Mouse (Mus musculus): ENCODE data around the gene Gm20388. TPM values are rescaled to one million over a fixed set of nuclear protein-coding genes. Genes with fewer than 3 reads are reported as not detected.
A peak's percentile ranks its signal among the peaks of the same experiment; 100 is the strongest.

Gm20388 gene
- polyA plus RNA-seq, 1 experiment from 2014 or later, result not detected

DNA sequence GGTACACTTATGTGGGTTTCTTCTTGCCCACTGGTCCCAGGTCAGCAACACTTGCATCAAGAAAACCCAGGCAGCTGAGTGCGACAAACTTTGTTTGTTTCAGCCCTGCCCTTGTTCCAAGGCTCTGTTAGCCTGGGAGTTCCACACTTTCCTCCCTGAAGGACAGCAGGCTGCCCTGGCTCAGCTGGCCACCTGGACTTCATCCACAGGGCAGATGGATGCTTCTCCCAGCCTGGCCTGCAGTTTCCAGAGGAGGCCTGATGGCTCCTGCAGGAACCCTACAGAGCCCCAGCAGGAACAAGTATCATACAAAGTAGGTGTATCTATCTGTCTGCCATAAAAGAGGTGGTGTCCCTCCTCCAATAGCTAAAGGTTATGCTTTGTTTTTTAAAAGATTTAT, 2530.7 kb downstream of the Gm20388 start:
- H3K4me3 ChIP-seq, result no peak overlapping the region
- 0 out of 2 replicates have a peak, but pooled peaks cover 3% of the 10 kb centered on the region for H3K27me3 ChIP-seq (replicated peaks)
- no peak overlapping the region for H3K4me2 ChIP-seq
- H3K9ac ChIP-seq, result no peak overlapping the region
- peaks cover 20% of the 10 kb centered on the region for H3K36me3 ChIP-seq
- H3K9me3 ChIP-seq (replicated peaks), result no peaks in the 10 kb centered on the region
- H3K27ac ChIP-seq, result no peak overlapping the region
- peaks cover 44% of the 10 kb centered on the region for H3K4me1 ChIP-seq
- ATAC-seq, result no peak
- 81% methylated on average over 1 of the region's 1 CpGs for WGBS (ENCODE audit: insufficient replicate concordance)

DNA sequence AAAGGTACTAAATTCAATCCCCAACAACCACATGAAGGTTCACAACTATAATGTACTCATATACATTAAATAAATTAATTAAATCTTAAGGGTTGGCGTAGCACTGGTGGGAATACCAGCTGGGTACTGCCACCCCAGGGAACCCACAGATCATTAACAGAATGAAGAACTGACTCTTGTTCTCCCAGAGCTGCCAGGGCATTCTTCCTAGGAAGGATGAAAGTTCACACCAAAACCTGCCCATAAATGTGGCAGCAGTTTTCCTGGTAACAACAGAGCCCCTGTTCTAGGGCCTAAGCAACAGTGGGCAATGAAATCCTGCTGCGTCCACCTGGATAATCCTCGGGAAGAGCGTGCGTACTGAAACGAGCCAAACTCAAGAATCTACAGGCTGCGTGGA, 2531.7 kb downstream of the Gm20388 start:
- Histone ChIP-seq H3K4me2 (peak overlapping the region; percentile 95), H3K9ac (peak overlapping the region; percentile 71), H3K9me3 (replicated peaks) (no peaks in the 10 kb centered on the region), H3K4me3 (peak overlapping the region; percentile 71), H3K36me3 (peaks cover 10% of the 10 kb centered on the region), H3K27ac (0 out of 2 replicates have a peak overlapping the region, but pooled peaks have one; percentile 69), H3K4me1 (peaks cover 44% of the 10 kb centered on the region), H3K27me3 (replicated peaks) (peaks cover 13% of the 10 kb centered on the region; the same call in 1 of the 2 replicates)
- WGBS (ENCODE audit: insufficient replicate concordance), result 49% methylated on average over 7 of the region's 7 CpGs
- no peak for ATAC-seq

DNA sequence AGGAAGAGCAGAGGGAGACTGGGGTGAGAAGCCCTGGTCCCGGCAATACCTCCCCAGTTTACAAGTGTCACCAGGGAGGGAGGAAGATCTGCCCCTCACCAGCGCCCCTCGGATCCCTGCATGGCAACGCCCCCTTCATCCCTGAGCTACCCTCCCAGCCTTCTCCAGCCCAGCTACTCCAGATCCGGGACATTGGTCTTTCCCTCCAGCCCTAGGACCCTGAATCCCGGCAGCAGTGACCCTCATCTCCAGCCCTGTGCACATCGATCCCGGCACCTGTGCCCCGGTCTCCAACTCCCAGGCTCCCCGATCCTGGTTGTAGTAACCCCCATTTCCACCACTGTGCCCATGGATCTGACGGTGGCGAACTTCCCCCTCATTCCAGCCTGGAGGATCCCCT, 2532.1 kb downstream of the Gm20388 start:
- Histone ChIP-seq H3K36me3 (peaks cover 8% of the 10 kb centered on the region), H3K9me3 (replicated peaks) (no peaks in the 10 kb centered on the region), H3K4me1 (peaks cover 41% of the 10 kb centered on the region), H3K4me3 (peak overlapping the region; percentile 71), H3K27me3 (replicated peaks) (peaks cover 17% of the 10 kb centered on the region), H3K9ac (peak overlapping the region; percentile 71), H3K27ac (peak overlapping the region; percentile 69), H3K4me2 (peak overlapping the region; percentile 95)
- peak; percentile 0; the same call in 1 of the 2 replicates for ATAC-seq
- WGBS (ENCODE audit: insufficient replicate concordance), result 2% methylated on average over 12 of the region's 12 CpGs

DNA sequence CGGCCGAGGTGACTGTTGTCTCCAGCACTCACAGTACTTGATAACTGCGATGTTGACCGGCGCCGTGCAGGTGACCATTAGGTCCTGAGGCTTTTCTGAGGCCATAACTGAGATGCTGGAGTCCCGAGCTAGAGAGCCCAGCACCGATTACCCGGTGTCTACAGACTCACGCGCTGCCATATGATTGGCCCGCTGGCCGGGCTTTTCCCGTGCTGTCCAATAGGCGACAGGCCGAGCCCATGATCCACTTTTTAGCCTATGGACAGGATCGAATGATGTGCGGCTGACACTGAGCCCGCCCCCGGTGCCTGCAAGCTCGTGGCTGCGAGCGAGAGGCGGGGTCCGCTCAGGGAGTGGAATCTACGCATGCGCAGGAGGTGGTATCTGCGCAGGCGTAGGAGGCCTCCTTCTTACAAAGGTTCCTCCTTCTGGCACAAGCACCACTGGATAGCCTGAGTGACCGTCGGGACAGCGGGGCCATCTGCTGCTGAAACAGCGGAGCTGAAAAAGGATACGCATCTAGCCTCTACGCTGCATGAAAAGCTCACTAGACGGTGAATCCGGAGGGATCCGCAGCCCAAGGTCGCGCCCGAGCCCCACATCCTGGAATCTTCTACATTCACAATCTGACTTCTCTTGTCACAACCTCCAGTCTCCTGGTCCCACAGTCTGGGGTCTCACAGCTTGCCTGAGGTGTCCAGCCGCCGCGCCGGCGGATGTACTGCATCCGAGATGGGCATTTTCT, 2532.8 kb downstream of the Gm20388 start, which contains the start of gene Mvd:
Mvd (minus strand) TSS at position 161 of the 745 bp plus-strand sequence.
- under 1% methylated on average over 47 of the region's 47 CpGs for WGBS (ENCODE audit: insufficient replicate concordance)
- Histone ChIP-seq H3K27ac (peak within 1 kb of the TSS; percentile 81), H3K4me2 (peak within 1 kb of the TSS; percentile 95)

DNA sequence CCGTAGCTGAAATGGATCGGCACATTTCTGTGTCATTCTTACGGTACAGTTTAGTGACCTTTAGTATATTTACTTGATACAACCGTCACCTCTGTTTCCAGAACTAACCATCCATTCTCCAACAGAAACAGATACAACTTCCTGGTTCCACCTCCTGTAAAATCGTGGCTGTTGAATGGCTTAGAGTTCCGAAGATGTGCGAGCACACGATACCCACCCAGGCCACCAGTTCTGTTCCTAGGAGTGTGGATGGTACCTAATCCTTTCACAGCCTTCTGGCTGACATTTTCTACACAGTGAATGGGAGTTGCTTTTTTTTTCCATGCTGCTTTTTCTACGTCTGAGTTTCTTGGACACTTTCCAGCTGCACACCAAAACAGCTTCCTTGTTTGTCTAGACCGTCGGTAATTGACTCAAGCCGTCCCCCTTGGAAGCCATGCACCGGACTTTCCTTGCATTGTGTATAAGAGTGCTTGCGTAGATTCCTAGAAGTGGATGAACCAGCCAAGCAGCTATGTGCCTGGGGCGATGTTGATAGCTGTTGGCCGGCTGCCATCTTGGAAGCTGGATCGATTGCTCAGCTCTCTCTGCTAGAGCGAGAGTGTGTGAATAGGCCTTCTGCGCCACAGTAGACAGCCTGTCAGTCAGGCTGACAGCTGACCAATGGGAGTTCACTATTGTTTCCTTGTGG, 2533.6 kb downstream of the Gm20388 start:
- Histone ChIP-seq H3K9me3 (replicated peaks) (no peaks in the 10 kb centered on the region), H3K27me3 (replicated peaks) (peaks cover 28% of the 10 kb centered on the region), H3K36me3 (peaks cover 7% of the 10 kb centered on the region), H3K4me3 (peak overlapping the region; percentile 71), H3K4me1 (peaks cover 29% of the 10 kb centered on the region), H3K9ac (peak overlapping the region; percentile 77), H3K27ac (peak overlapping the region; percentile 81), H3K4me2 (peak overlapping the region; percentile 95)
- 30% methylated on average over 19 of the region's 19 CpGs for WGBS (ENCODE audit: insufficient replicate concordance)
- ATAC-seq, result no peak

More for the DNA sequence above, 2532.8 kb downstream of the Gm20388 start, which contains the start of gene Mvd:
- Histone ChIP-seq H3K4me3 (peak within 1 kb of the TSS; percentile 71), H3K36me3 (peaks cover 8% of the 10 kb centered on the region), H3K4me1 (peaks cover 34% of the 10 kb centered on the region), H3K27me3 (replicated peaks) (peaks cover 21% of the 10 kb centered on the region), H3K9me3 (replicated peaks) (no peaks in the 10 kb centered on the region), H3K9ac (peak within 1 kb of the TSS; percentile 77)
- peak; percentile 98 for ATAC-seq

DNA sequence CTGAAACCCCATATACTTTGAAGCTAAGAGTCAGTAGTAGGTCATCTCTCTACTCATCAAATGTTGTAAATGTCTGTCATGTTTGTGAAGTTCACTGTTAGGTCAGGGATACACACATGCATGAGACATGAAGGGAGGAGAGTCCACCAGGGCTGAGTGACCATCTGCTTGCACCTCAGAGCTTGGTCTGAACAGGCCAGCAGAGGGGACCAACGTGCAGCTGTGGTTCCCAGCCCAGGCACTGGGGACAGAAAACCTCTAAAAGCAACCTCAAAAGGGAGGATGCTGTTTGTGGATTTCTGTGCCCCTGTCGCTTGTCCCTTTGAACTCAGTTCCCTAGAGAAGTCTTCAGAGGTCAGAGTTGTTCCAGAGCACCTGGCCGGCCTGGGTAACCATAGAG, 2534.6 kb downstream of the Gm20388 start:
- WGBS (ENCODE audit: insufficient replicate concordance), result 59% methylated on average over 3 of the region's 3 CpGs
- Histone ChIP-seq H3K4me1 (peaks cover 29% of the 10 kb centered on the region), H3K27me3 (replicated peaks) (peaks cover 32% of the 10 kb centered on the region), H3K27ac (no peak overlapping the region), H3K36me3 (no peaks in the 10 kb centered on the region), H3K4me3 (no peak overlapping the region), H3K9ac (no peak overlapping the region), H3K9me3 (replicated peaks) (no peaks in the 10 kb centered on the region), H3K4me2 (no peak overlapping the region)
- no peak for ATAC-seq

DNA sequence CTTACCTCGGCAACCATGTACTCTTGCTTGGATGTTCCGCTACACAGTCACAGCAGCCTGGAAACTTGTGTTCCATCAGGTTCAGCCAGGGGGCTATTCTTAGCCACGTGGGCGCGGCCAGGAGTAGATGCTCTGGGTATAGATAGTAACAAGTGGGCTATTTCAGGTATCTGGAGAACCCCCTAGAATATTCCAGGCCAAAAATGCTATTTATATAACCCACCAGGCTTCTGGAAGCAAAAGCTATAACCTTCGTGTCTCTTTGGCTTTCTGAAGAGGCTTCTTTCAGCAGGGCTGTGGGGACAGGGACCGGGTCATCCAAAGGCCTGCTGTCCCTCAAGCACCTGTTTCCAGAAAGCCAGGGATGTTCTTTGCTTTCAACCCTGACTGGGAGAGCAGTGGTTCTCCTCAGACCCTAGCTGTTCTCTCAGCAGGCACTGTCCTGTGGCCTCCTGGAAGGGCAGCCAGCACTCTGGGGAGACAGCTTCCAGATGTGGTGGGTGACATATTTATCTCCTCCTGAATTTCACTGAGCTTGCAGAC, 2540.6 kb downstream of the Gm20388 start:
- no peaks in the 10 kb centered on the region for H3K9me3 ChIP-seq (replicated peaks)
- no peak overlapping the region for H3K9ac ChIP-seq
- H3K4me1 ChIP-seq, result 0 out of 2 replicates have a peak, but pooled peaks cover 8% of the 10 kb centered on the region
- H3K36me3 ChIP-seq, result no peaks in the 10 kb centered on the region
- H3K27ac ChIP-seq, result no peak overlapping the region
- no peak overlapping the region for H3K4me2 ChIP-seq
- H3K4me3 ChIP-seq, result no peak overlapping the region
- peaks cover 59% of the 10 kb centered on the region for H3K27me3 ChIP-seq (replicated peaks)
- ATAC-seq, result no peak
- WGBS (ENCODE audit: insufficient replicate concordance), result 57% methylated on average over 7 of the region's 7 CpGs

DNA sequence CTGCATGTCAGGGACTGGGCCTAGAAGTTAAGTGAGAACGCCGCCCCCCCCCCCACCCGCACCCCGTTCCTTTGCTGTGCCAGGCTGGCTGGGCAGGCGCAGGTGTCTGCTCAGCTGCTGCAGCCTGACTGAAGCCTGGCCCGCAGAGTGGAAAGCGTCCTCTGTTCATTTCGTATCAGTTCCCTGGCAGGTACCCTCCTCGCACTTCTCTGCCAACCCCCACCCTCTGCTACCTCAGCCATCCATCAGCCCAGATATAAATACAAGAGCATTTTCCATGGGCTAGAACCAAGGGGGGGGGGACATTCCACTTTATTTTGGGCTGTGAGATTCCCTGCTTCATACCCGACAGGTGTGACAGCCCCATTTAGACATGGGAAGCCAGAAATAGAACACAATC, 2541.5 kb downstream of the Gm20388 start:
- H3K9me3 ChIP-seq (replicated peaks), result no peaks in the 10 kb centered on the region
- H3K27ac ChIP-seq, result no peak overlapping the region
- no peak overlapping the region for H3K4me3 ChIP-seq
- H3K27me3 ChIP-seq (replicated peaks), result peaks cover 61% of the 10 kb centered on the region
- H3K9ac ChIP-seq, result no peak overlapping the region
- 0 out of 2 replicates have a peak, but pooled peaks cover 8% of the 10 kb centered on the region for H3K4me1 ChIP-seq
- H3K4me2 ChIP-seq, result no peak overlapping the region
- no peak for ATAC-seq
- 78% methylated on average over 10 of the region's 10 CpGs for WGBS (ENCODE audit: insufficient replicate concordance)
- no peaks in the 10 kb centered on the region for H3K36me3 ChIP-seq

DNA sequence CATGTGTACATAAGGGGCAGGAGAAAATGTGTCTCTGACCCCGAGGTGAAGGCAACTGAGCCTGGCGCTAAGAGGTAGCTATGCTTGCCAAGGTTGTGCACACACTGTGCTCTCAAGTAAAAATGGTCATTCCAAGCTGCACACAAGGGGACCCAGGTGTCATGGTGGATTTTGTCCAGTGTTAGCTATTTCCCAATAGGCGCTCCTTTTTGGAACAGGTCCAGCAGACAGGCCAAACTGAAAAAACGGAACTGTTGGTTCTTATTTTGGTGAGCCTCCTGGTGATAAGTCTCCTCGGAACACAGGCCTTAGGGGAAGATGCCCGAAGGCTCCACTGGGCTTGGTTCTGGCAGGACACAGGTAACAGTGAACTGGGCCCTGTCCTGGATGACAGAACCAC, 2543.8 kb downstream of the Gm20388 start:
- no peak for ATAC-seq
- no peak overlapping the region for H3K4me2 ChIP-seq
- 74% methylated on average over 6 of the region's 6 CpGs for WGBS (ENCODE audit: insufficient replicate concordance)
- peaks cover 10% of the 10 kb centered on the region; the same call in 1 of the 2 replicates for H3K4me1 ChIP-seq
- H3K9me3 ChIP-seq (replicated peaks), result no peaks in the 10 kb centered on the region
- no peaks in the 10 kb centered on the region for H3K36me3 ChIP-seq
- H3K27ac ChIP-seq, result no peak overlapping the region
- peaks cover 66% of the 10 kb centered on the region for H3K27me3 ChIP-seq (replicated peaks)
- no peak overlapping the region for H3K4me3 ChIP-seq
- H3K9ac ChIP-seq, result no peak overlapping the region

DNA sequence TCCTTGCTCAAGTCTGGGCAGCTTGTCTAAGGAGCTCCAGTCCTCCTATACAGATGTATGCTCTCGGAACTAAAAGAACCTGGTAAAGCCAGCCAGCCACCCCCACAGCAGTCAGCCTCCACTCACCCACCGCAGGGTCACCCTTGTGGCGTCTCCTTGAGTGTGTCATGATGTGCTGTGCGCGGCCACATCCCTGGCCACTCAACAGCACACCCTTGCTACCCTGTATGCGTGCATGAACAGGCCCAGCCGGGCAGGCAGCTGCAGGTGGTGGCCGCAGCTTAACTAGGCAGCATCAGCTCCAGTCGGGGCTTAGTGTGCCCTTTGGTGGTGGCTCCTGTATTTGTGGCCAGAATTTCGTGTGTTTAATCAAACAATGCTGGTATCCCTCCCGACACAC, 2546.5 kb downstream of the Gm20388 start:
- no peak overlapping the region for H3K9ac ChIP-seq
- no peak for ATAC-seq
- no peaks in the 10 kb centered on the region for H3K36me3 ChIP-seq
- peaks cover 81% of the 10 kb centered on the region for H3K27me3 ChIP-seq (replicated peaks)
- 69% methylated on average over 11 of the region's 11 CpGs for WGBS (ENCODE audit: insufficient replicate concordance)
- H3K4me1 ChIP-seq, result peaks cover 29% of the 10 kb centered on the region
- no peak overlapping the region for H3K4me2 ChIP-seq
- no peak overlapping the region for H3K4me3 ChIP-seq
- no peaks in the 10 kb centered on the region for H3K9me3 ChIP-seq (replicated peaks)
- H3K27ac ChIP-seq, result no peak overlapping the region

DNA sequence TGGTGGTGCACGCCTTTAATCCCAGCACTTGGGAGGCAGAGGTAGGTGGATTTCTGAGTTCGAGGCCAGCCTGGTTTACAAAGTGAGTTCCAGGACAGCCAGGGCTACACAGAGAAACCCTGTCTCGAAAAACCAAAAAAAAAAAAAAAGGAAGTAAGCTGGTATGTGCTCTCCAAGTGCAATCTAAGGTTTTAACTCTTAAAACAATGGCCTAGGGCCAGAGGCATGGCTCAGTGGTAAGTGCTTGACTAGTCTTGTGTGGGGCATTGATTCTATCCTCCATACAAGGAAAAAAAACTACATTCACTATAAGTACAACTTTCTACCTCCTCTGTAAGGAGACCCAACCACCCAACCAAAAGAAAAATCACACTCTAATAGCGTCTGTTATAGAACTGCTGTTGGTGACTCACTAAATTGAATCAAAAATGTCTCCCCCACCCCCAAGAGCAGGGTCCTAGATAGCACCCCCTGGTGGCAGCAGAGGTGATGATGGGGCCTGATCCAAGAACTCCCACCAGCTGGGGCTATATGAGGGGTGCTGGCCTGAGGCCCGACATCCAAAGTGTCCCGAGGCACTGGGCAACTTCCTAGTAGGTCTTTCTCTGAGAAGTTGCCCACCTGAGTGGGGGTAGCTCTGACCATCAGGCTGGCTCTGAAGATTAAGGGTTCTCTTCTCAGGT, 2548.7 kb downstream of the Gm20388 start:
- Histone ChIP-seq H3K9me3 (replicated peaks) (no peaks in the 10 kb centered on the region), H3K4me2 (no peak overlapping the region), H3K27ac (no peak overlapping the region), H3K9ac (no peak overlapping the region), H3K36me3 (no peaks in the 10 kb centered on the region), H3K27me3 (replicated peaks) (peaks cover 86% of the 10 kb centered on the region), H3K4me1 (peaks cover 48% of the 10 kb centered on the region), H3K4me3 (no peak overlapping the region)
- no peak for ATAC-seq
- WGBS (ENCODE audit: insufficient replicate concordance), result 48% methylated on average over 6 of the region's 6 CpGs

Measured in liver, embryonic 12.5 days (tissue).